Mouse (Mus musculus): ENCODE results near the gene Gng4.

GRCm38 (mm10) chr13:13824946-13825345 is 41.1 kb downstream of the Gng4 start:
- TF ChIP-seq POLR2A (IDR thresholded peaks at IDR 0.05; ENCODE audit: borderline replicate concordance, insufficient read depth, low read length): no peak
- TF ChIP-seq CTCF (IDR thresholded peaks at IDR 0.05; ENCODE audit: borderline replicate concordance, insufficient read depth, low read depth, low read length): no peak

Data from cerebellum, adult 2 months (tissue).